Mouse (Mus musculus) adrenal gland, postnatal 10 days (tissue): ENCODE results near the gene Tti1. TPM values are rescaled to one million over a fixed set of nuclear protein-coding genes. Genes with fewer than 3 reads are reported as not detected.

Experiments
- DNase-seq: peaks from one replicate; pipeline ENCODE4 v3.0.0; 2021; ENCODE audit warnings: mixed read lengths
- total RNA-seq, 2 experiments: library from RNA; stranded (reverse); gene quantifications; 2 replicates each; pipeline ENCODE4 v1.2.3; 2021

Gene Tti1
- total RNA-seq, 2 experiments from 2014 or later, result 18.6 to 19.8 TPM

GRCm38 (mm10) chr2:157974604-157975501 lies 53.4 kb downstream of the Tti1 start:
- DNase-seq, result no peak

DNA sequence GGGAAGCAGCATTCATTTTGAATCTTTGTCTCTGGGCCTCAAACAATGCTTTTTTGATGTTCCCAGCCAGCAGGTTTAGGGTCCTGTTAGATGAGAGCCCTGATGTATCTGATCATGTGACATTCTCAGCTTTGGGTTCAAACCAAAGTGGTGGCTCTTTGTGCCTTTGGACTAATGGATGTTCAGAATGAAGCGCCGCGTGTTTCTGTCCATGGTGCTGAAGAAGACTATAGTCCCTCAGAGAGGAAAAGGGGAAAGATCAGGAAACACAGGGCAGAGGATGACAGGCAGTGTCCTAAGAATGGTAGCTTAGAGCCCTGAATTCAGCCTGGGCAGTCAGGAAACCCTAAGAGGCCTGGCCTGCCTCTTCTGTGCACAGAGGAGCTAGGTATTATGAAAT lies 57.6 kb downstream of the Tti1 start:
- DNase-seq, result peak; percentile 81

- DNase-seq, result no peak
Measured at GRCm38 (mm10) chr2:157970124-157970523, 58.1 kb downstream of the Tti1 start.

DNA sequence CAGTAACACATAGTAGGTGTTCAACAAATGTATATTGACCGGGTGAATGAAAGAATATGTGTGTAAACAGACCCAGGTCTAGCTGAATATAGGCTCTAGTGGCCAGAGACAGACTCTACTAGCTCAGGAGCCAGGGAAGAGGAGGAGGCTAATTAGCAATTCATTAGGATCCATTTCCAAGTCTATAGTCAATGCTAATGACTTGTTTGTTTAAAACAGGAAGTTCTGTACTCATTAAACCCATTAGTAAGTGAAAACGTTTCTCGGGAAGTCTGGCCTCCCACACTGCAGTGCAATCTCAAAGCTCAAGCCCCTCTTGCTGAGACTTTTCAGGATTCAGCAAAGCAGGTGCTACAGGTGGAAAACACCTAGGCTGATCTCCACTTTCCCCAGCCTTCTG lies 60.4 kb downstream of the Tti1 start:
- DNase-seq, result no peak

DNA sequence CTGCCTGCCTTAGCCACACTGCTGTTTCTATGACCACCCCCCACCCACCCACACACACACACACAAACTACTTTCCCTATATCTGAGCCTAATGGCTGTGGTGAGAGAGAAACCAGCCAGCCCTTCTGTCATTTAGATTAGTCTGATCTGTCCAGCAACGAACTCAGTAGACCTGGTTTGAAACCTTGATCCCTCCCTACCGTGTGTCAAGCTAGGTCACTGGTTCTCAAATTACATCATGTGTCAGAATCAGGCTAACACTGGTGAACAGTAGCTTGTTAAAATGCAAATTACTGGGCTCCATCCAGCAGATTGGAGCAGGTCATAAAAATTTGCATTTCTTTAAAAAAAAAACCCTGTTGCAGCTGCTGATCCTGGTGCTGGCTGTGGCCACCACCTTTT lies 70.5 kb downstream of the Tti1 start:
- DNase-seq, result no peak

DNA sequence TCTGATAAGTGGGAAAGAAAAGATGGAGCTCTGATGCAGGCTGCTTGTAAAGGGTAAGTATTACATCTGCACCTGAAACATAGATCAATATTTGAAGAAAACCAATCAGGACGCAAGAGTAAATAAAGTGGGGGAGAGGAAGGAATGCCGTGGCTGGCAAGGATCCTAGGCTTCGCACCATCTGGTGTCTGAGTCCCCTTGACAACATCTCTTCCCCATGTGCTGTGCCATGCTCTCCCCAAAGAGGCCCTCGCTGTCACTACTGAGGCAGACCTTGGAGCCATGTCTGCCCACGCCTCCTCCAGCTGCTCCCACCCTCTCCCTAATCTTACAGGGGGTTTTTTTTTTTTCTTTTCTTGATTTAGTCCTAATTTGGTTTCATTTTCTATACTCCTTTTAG lies 74.3 kb downstream of the Tti1 start:
- no peak for DNase-seq

- DNase-seq, result no peak
Measured at GRCm38 (mm10) chr2:157944156-157944893, 83.9 kb downstream of the Tti1 start.

- peak; percentile 82 for DNase-seq
Measured at GRCm38 (mm10) chr2:157943514-157944155, 84.6 kb downstream of the Tti1 start.

- DNase-seq, result no peak
Measured at GRCm38 (mm10) chr2:157940586-157941185, 87.5 kb downstream of the Tti1 start.

GRCm38 (mm10) chr2:157936676-157937075 lies 91.6 kb downstream of the Tti1 start:
- no peak for DNase-seq

DNA sequence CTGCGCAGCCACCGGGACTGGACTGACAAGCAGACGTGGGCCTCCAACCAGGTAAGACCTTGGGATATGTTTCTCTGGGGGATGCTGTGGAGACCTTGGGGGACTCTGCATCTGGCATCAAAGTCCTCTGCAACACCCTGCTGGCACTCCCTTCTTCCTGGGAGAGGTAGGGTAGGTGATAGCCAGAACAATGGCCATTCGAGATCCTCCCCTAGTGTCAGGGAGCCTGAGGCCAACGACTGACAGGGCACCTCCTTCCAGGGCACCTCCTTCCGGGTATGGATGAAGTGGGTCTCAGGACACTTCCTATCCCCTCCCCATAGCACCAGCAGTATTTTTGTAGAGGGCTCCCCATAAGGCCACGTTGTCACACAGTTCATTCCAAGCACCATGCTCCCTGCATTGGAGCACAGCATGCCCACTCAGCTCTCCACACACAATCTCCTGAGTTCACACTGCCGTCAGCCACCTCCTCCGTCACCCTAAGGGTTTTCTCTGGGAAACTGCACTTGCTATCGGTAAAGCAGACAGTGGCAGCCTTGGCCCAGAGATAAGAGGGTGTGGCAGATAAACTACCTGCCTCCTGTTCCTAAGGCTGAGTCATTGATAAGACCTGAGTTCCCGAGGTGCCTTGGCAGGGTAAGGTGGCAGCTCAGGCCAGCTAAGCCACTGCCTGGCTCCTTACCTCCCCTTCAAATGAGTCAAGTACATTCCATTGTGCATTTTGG lies 92.6 kb downstream of the Tti1 start:
- DNase-seq, result no peak

DNA sequence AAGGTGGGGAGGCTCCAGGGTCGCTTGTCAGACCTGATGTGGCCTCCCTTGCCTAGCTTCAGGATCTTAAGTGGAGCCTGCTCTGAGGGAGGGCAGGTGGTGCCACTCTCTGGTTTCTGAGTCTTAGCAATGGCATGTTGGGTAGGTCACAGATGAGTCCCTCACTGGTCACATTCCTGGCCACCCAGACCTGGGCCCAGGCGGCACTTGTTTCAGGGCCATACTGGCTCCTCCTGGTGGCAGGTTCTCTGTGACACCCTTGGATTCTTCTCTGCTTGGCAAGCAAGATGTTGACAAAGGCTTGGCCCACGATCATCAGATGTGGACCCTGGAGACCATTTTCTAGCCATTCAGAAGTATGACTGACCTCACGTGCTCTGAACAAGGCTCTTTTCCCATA lies 95.6 kb downstream of the Tti1 start:
- no peak for DNase-seq

Other genes starting within 250 kb of the Tti1 start
- 10 to 100 TPM in 1 of 2 experiments, 1 to 10 TPM in 1; 7.3 to 15.7 TPM for gene Vstm2l, start 113.8 kb downstream of the Tti1 start, total RNA-seq
- 10 to 100 TPM; 25.0 to 39.9 TPM for gene Rprd1b, start 64 bp upstream of the Tti1 start, total RNA-seq
- gene Tgm2, start 118.0 kb upstream of the Tti1 start, total RNA-seq, result 10 to 100 TPM; 77.2 to 80.0 TPM
- gene D630003M21Rik, start 200.8 kb upstream of the Tti1 start, total RNA-seq, result 1 to 10 TPM; 2.6 to 3.3 TPM
- not detected for gene Bpi, start 229.7 kb upstream of the Tti1 start, total RNA-seq